Mouse (Mus musculus) CH12F3 (cell line): Measurements from ENCODE around the gene Msi1.

Source experiments
- in situ Hi-C: fragments of 300-500 bp; cut with MboI; formaldehyde crosslinking; loops from 2 replicates; pipeline ENCODE4 v1.14.3; 2020; ENCODE audit warnings: low sequenced_read_pairs

The Msi1 gene

DNA sequence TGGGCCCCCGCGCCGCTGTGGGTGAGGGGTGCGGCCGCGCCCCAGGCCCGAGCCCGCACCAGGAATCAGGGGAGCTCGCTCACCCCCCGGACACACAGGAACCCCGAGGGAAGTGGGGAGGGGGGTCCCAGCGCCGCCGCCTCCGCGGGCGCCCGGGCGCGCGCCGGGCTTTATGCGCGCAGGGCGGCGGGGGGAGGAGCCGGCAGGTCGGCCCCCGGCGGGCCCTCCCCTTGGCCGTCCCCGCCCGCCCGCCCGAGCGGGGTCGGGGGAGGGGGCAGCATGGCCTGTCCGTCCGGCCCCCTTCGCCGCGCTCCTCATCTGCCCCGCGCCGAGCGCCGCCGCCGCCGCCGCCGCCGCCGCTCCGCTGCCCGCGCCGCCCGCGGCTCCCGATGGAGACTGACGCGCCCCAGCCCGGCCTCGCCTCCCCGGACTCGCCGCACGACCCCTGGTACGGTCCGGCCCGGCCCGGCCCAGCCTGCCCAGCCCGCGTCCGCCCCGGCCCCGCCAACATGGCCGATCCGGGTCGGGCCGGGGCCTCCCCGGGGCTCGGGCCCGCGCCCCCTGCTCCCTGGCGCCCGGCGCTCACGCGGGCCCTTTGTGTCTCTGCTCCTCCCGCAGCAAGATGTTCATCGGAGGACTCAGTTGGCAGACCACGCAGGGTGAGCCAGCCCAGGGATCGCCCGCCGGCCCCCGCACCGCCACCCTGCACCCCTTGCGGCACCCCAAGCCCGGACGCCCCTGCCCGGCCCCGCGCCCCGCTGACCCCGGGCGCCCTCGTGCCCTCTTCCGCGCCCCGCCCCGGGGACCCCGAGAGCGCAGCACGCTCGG is at the start of gene Msi1:
Msi1 (plus strand) TSS at position 241 of the 828 bp plus-strand sequence.
- in situ Hi-C loops, result no loop called here

DNA sequence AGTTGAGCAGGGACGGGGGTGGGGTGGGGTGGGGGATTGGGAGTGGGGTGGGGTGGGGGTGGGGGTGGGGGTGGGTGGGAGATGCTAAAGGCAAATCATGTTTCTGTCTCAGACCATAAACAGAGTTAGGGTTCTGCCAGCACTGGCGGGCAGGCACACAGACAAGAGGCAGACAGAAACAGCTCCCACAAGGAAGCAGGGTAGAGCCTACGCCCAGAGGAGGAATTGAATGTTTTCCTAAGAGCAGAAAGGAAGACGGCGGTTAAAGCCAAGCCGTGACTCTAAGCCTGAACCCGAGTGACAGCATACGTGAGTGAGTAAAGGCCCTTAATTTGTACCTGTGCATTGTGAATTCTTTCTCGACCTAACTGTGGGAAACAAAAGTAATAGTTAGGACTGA is 37.5 kb upstream of the Msi1 start:
- in situ Hi-C loops, result no loop called here

DNA sequence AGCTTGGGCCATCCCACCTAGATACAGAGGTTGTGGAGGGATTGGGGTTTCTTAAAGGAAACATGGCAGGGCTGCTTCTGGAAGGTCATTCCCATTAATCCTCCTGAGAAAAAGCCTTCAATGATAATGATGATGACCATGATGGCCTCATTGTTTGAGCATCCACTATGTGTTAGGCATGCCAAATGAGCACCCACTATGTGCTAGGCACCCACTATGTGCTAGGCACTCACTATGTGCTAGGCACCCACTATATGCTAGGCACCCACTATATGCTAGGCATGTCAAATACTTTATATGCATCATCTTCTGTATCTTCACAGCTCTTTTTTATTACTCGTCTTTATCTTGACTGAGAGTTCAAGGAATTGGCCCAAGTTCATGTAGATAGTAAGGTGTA is 36.4 kb upstream of the Msi1 start:
- in situ Hi-C loops, result no loop called here

DNA sequence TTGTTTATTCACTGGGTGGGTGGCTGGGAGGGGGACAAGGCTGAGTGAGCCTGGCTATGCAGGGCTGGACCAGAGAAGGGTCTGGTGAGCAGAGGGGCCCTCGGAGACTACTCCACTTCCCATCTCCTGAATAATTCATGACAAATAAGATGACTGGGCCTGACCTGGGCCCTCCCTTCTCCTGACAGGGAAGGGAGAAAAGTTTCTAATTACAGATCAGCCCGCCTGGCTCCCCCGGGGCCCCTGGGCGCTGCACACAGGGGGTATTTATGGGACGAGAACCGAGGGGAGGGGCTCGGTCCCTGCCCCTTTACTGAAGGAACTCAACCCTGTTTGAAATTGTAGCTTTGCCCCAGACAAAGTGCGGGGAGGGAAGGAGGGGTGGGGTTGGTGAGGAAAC is 35.2 kb upstream of the Msi1 start:
- in situ Hi-C loops, result no loop called here

DNA sequence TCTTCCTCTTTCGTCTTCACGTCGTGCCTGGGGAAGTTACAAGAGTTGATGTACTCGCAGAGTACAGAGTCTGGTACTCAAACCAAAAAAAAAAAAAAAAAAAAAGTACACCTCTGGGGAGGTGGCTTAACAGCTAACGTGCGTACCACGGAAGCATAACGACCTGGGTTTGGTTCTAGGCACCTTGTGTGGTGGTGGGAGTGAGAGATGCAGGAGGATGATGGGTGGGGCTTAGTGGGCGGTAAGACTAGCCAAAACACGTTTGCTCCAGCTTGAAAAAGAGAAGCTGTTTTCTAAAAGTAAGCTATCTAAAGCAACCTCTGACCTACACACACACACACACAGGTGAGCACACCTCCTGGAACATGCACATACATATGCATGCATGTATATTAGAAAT is 34.6 kb upstream of the Msi1 start:
- in situ Hi-C loops, result no loop called here

DNA sequence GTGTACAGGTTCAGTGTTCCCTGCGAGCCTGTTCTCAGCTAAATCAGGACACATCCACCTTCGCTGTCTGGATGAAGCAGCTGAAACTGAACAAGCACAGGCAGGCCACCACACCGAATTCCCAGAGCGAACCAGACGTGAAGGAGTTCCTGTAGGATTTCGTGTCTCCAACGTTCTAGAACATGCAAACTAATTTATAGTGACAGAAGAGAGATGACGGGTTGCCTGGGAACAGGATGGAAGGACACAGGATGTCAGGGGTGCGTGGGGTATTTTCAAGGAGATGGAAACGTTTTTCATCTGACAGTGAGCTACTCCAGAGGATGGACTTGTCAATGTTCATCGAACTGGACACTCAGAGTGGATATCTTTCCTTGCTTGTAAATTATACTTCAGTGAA is 32.7 kb upstream of the Msi1 start:
- in situ Hi-C loops, result no loop called here

DNA sequence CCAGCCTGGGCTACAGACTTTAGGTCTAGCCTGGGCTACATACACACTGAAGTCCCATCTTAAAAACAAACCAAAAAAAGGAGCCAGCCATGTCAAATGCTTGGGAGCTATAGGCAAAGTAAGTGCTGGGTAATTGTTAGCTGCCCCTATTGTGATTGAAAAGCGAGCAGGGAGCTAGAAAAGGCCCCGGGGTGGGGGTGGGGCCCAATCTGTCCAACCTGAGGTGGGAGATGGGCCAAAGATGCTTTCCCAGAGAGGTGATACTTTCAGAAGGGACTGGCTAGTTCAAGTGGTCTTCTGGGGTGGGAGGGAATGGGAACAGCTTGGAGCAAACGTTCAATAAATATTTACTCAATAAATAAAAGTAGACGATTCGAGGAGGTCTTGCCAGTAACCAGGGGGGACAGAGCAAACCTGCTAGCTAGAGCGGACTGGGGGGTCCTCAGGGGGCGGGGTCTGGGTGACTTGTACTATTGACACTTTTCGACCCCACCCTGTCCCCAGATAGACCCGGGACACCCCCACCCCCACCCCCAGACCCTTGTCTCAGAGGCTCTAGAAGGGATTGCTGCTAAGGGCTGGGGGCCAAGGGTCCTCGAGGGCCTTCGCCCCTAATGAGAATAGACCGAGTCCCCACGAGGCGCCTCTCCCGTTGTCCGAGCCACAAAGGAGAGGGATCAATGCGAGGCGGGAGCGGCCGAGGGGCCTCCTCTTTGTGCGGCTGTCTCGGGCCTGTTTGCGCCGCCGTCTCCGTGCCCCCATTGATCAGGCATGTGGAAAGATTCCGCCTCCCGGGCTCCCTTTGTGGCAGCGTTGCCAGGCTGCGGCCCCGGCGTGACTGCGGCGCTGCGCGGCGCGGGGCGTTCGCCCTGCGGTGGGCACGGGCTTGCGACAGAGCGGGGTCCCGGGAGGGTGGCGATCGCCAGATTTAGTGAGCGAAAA is 31.3 kb upstream of the Msi1 start:
- in situ Hi-C loops, result no loop called here

DNA sequence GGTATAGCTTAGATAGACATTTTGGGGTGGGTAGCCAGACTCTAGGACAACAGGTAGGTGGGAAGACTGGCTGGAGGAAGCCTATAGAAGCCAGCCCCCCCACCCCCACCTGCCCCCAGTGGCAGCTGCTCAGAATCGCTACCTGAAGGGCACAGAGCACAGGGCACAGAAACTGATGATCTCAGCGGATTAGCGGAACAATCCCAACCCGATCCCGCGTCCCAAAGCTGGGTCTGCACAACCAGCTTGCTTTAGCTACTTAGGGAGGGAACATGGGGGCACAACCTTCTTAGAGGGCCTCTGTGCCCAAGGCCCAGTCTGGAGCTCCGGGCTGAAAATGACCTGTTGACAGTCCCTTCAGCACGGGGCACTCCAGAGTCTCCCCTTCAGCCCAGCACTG is 27.3 kb upstream of the Msi1 start:
- in situ Hi-C loops, result no loop called here

DNA sequence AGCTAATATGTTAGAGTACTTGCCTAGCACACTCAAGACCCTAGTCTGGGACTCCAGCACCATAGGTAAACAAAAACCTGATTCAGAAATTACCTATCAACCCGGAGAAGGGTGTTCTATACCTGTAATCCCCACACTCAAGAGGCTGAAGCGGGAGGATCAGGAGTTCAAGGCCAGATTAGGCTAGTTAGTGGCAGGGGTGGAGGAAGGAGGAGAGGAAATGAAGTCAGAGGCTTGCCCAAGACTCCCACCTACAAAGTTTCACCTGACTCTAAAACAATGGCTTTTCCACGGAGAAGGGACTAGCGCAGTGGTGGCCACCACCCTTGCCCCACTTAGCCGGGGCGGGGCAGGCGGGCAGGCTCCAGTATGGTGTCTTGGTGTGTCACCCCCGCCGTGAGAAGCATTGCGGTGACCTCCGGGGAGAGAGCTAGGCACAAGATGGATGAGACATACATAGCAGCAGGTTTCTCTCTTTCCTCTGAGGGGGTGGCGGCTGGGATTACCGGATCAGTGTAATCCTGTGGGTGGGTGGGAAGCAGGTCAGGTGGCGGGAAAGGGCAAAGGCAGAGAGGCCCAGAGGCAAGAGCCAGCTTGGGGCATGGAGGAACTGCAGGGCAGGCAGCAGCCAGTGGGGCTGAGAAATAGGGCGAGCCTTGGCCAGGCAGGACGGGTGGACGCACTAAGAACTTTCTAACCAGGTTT is 25.8 kb upstream of the Msi1 start:
- in situ Hi-C loops, result no loop called here

DNA sequence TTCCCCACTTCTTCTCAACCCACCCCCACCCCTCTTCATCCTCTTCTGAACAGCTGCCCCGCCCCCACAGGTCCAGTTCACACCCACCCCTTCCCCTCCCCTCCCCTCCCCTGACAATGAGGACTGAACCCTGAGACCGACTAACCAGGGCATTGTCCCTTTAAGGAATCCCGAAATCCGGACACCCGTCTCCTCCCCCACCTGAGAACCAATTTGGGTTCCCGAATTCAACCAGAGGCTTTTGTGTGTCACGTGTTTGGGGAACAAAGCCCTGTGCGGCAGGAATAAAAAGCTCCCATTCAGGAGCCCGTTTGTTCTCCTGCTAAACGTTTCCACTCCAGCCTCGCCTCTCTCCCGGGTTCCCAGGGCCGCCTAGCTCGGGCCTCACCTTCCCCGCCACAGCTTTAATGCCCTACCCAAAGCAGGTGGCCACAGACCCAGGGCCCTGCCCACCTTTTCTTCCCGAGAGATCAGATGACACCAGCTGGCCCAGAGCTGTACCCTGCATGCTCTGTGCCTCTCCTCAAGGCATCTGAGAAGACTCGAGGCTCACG is 25.1 kb upstream of the Msi1 start:
- in situ Hi-C loops, result no loop called here

DNA sequence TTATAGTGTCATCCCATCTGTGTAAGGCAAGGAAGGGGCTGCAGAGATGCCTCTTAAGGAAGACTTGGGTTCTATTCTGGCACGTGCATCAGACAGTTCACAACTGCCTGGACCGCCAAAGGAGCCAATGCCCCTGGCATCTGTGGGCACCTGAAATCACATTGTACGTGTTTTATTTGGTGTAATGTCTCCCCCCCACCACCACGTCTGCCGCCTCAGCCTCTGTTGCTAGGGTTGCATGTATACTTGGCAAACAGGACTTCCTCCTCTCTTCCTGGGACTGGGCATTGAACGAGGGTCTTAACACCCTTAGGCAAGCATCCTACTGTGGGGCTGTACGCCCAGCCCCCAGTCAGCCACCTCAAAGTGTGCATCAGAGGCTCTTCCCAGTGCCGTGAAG is 24.2 kb upstream of the Msi1 start:
- in situ Hi-C loops, result no loop called here

DNA sequence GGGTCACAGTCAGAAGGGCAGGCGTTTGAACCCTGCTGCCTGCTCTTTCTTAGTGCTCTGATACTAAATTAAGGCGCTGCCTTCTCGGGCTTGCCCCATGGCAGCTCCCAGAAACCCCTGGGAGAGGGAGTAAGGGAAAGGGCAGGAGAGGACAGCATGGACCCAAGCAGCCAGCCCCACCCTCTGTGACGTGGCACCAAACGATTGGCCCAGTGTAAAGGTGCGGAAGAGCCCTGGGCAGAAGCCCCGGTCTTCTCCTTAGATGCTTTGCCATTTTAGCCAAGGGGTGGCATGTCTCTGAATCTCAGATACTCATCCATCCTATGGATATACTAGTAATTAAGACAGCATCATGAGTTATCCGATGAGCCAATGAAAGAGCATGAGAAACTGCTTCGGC is 21.3 kb upstream of the Msi1 start:
- in situ Hi-C loops, result no loop called here

DNA sequence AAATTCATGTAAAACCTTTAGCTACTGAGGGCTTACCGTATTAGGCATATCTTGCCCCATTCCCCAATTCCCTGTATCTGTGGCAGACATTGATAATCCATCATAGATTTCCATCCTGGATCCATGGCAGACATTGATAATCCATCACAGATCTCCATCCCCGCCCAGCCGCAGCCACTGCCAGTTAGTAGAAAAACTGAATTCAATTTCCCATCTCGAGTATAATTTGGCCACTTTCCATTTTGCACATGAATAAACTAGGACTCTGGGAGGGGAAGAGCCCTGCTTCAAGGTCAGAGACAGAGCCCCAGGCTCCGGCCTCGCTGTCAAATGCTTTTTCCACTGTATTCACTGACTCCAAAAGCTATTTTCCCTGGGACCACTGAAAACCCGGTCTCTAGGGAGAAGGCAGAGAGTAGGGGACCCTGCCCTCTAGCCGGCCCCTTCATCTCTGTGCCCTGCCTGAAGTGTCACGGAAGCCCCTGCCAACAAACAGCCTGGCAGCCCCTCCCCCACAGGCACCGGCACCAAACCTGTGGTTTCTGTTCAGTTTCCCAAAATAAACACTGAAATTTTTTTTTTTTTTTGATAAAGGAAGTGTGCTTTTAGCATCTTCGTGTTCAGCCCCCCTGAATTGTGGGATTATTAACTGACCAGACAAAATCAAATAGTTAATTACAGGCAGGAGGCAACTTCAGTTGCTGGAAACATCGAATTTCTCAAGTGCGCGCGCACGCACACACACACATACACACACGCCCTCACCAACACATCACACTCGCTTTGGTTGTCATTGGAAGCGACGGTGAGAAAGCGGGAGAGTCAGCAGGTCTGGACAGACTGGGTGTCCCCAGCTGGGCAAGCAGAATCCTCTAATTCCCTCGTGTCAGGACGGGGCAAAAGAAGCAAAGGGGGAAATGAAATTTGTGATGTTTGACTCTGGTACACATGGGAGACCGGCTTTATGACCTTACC is 14.0 kb upstream of the Msi1 start:
- in situ Hi-C loops, result no loop called here

DNA sequence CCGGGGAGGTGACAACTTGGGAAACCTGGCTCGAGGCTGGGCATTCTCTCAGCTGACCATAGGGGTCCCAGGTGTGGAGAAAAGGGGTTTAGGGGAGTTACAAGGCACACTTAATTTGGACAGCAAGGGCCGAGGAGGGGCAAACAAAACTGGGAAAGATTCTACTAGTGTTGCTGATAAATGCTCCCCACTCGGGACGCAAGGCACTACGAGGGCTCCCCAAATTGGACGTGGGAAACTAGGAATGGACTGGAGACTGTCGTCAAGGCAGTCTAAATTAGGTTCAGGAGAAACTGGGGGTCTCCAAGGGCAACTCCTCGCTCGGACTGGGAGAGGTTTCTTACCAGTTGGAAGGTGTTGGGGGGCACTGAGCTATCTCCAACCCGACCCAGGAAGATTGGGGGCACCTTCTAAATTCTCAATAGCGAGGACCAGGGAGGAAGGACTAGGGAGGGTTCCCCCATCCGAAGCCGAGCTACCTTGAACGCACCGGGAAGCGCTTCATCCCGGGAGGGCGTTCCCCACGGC is 504 bp upstream of the Msi1 start:
- in situ Hi-C loops, result no loop called here

DNA sequence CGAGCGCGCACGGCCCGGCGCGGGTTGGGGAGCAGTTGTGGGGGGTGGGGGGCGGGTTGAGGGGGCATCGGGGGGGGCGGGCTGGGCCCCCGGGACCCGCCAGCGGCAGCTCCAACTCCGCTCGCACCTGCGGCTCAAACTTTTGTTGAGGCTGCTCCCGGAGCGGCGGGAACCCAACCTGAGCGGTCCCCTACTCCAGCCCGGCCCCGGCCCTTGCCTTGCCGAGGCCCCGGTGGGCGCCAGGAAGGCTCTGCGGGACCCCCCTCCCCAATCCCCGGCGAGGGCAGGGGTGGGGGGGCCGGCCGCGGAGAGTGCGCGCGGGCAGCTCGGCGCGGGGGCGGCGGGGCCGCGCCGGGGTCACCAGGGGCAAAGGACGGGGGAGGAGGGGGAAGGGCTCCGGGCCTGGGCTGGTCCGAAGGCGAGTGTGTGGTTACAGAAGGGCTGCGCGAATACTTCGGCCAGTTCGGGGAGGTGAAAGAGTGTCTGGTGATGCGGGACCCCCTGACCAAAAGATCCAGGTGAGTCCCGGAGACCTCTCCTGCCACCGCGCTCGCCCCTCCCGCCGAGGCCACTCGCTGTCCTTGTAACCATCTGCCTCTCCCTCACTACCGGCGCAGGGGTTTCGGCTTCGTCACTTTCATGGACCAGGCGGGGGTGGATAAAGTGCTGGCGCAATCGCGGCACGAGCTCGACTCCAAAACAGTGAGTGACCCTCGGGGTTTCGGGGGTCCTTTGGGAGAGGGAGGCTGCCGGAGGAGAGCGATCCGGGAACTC is 975 bp downstream of the Msi1 start:
- in situ Hi-C loops, result no loop called here

DNA sequence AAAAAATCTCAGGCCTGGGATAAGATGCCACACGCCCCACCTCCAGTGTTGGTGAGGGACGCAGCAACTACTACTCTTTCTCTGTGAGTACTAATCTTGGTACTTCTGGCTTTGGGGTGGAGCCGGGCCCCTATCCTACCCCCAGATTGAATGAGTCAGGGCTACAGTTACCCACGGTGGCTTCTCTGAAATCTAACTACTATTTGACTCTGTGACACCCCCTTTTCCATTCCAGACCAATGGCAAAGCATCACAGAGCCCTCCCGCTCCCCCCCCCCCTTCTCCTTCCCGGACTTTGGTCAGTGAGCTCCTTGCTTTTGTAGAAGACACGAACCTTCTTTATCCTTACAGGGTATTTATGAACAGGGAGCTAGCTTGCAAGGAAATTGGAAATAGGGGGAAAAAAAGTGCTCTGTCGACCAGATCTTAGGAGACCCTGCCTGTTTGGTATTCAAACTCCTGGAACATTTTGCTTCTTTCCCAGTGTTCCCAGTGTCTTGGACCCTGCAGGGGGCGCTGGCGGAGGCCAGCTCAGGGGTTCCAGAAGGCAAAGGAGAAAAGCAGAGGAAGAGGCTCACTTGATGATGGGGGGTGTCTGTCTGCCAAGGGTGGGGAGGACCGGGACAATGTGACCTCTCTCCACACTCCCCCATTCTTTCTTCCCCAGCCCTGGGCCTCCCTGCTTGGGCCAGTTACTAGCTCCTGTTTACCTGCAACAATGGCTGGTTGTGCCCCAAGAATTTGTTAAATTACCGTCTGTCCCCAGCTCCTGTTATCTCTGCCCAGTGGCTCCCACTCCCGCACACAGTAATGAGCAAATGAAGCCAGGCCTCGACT is 1.9 kb downstream of the Msi1 start:
- in situ Hi-C loops, result no loop called here

DNA sequence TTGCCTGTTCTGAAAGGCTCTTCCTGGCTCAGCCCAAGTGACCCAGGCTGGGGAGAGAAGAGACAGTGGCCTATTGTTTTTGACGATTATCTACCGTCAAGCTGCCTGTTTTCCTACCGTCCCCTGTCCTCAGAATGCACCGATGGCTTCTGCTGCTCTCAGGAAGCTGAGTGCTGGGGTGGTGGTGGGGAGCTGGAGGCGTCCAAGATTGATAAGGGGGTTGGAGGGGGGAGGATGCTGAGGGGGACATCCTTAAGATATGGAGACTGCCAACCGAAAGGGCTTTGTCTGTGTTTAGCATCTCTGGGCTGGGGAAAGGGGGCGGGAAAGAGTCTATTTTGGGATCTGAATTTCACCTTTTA is 2.5 kb downstream of the Msi1 start:
- in situ Hi-C loops, result no loop called here

DNA sequence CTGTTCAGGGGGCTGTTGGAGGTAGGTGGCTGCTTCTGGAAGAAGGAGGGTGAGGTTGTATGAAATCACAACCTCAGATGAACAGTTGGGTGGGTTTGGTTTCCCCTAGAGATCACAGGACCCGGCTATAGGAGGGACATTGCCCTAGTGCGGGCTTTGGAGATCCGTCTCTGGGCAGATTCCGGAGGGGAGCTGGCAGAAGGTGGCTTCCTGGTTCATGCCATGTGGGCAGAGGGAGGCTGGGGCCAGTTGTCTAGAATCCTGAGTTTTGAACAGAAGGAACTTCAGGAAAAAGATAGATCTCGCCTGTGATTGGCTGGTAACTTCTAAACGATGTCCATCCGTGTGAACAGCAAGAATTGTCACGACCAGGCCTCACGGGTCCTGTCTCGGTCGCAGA is 3.0 kb downstream of the Msi1 start:
- in situ Hi-C loops, result no loop called here
